Mouse (Mus musculus): ENCODE measurements around the gene Itsn2.

- TF ChIP-seq GATA1 (IDR thresholded peaks at IDR 0.05; ENCODE audit: low read length): no peak
- no peak for TF ChIP-seq TAL1 (IDR thresholded peaks at IDR 0.05; ENCODE audit: low read length)
Observed at GRCm38 (mm10) chr12:4556891-4557290, 35.5 kb upstream of the Itsn2 start.

Data from erythroblast, embryonic 14.5 days (primary cell).